Mouse (Mus musculus) heart, postnatal 4 days (tissue): ENCODE results near the gene Gm49333. TPM values are rescaled to one million over a fixed set of nuclear protein-coding genes. Genes with fewer than 3 reads are reported as not detected.
"Not testable (repeated sequence)": the region's sequence is repeated elsewhere in the genome, so short reads cannot be mapped to it uniquely, and the experiment has no call there.

Source experiments
- DNase-seq: peaks from one replicate; pipeline ENCODE4 v3.0.0; 2021
- total RNA-seq, 2 experiments: library from RNA; stranded (reverse); gene quantifications; 2 replicates each; pipeline ENCODE4 v1.2.3; 2021

The Gm49333 gene
- total RNA-seq, 2 experiments from 2014 or later = not detected

DNA sequence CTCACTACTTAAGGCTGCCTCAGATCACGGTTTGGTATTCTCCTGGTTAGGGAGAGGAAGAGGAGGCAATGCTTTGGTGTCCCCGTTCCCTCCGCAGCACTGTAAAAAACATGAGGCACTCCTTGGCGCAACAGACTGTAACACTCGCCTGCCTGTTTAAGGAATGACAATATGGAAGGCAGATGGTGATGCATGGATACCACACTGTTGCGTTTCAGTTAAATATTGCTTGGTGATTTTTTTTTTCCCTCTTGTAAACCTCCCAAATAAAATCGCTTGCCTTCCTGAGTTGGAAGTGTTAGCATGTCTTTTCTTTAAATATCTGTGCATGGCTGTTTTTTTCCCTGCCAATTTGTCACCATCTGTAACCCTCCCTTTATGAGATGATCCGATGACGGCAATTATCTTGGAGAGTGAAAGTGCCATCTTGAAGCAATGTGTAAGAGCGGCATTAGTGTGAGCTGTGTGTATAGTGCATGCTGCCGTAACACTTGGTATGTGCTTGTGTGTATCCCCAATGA lies 17.5 kb downstream of the Gm49333 start:
- DNase-seq = no peak

GRCm38 (mm10) chr16:20629731-20630634 lies 18.6 kb downstream of the Gm49333 start, which contains the start of gene Ece2:
TSS of gene Ece2 (plus strand) at chr16:20629828.
- DNase-seq = peak; percentile 25

GRCm38 (mm10) chr16:20637410-20637809 lies 26.0 kb downstream of the Gm49333 start:
- no peak for DNase-seq

- no peak for DNase-seq
Measured at GRCm38 (mm10) chr16:20638367-20638766, 27.0 kb downstream of the Gm49333 start.

DNA sequence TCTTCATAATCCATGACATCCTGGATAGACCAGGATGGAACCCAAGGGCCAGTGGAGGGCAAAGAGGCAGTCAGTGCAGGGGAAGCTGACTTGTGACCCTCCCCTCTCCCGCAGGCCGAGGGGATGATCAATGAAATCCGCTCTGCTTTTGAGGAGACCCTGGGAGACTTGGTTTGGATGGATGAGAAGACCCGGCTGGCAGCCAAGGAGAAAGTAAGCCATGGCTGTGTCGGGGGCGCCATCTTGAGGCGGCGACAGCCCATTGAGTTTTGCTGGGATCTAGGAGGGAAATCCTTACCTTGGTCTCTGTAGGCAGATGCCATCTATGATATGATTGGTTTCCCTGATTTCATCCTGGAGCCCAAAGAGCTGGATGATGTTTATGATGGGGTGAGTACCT lies 30.8 kb downstream of the Gm49333 start:
- DNase-seq = peak; percentile 82

DNA sequence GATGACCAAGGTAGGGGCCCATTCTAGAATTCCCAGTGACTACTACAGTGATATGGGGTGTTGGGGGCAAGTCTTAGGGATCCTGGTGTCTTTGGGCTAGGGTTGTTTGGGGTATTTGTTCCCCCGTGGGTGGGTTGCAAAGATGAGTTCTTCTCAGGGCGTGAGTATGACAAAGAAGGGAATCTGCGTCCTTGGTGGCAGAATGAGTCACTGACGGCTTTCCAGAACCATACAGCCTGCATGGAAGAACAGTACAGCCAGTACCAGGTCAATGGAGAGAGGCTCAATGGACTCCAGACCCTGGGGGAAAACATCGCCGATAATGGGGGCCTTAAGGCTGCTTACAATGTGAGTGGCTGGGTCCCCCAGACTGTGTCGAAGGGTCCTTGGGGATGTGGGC lies 32.5 kb downstream of the Gm49333 start:
- no peak for DNase-seq

DNA sequence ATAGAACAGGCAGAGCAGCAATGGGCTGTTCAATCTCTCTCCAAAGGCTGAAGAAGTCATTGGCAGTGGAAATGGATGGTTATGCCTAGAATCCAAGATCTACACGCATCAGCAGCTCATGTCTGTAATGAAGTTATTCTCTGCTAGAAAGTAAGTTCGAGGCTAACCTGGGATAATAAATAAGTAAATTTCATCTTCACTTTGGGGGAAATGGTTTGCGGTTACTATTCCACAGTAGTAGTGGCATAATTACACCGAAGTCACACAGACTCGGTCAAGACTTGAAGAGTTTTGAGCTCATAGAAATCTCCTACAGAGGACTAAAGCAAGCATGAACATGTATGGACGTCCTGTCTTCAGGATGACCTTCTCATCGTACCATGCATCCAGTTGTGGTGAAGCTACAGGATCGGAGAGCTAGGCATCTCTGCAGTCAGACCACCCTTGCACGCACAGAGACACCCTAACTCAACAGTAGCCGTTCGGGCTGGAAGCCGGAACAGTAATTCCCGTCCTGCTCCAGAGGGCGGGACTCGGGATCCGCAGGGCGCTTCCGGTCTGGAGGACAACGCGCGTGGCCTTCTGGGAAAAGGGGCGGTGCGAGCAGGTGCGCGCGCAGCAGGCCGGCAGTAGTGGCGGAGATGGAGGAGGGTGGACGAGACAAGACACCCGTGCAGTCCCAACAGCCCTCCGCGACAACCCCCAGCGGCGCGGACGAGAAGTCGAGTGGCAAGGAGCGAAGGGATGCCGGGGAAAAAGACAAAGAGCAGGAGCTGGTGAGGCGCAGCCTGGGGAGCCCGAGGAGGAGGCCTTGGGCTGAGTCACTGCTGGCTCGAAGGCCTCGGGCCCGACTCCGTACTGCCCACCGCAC lies 39.9 kb downstream of the Gm49333 start, which contains the start of gene Psmd2:
TSS of gene Psmd2 (plus strand) at position 577 of the 871 bp plus-strand sequence.
- DNase-seq = peak; percentile 98

GRCm38 (mm10) chr16:20651947-20652310 lies 40.5 kb downstream of the Gm49333 start:
- no peak for DNase-seq

DNA sequence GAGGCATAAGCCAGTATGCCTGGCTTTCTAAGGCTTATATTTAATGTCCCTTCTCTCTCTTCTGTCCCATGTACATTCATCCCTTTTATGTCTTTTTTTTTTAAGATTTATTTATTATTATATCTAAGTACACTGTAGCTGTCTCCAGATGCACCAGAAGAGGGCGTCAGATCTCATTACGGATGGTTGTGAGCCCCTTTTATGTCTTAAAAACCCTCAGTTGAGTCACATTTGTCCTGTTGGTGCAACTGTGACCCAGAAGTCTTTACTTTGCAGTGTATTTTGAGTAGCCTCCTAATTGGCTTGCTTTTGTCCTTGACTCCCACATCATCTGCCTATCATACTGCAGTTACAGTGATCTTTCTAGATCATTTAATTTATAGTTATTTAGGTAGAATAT lies 41.9 kb downstream of the Gm49333 start:
- no peak for DNase-seq

DNA sequence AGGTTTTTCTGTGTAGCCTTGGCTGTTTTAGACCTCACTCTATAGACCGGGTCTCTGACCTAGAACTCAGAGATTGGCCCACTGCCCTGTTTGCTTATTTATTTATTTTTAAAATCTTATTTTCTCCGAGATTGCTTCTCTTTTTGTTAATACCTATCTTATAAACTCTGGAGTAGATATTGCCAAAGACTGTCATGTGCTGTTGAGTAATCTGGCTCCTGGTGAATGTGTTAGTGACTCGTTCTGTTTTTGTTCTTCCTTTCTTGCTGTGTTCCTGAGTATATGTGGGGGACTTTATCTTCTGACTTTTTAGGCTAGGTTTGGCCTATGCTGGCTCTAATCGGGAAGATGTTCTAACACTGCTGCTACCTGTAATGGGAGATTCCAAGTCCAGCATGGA lies 46.3 kb downstream of the Gm49333 start:
- no peak for DNase-seq

GRCm38 (mm10) chr16:20668013-20668412 lies 56.6 kb downstream of the Gm49333 start, which contains the start of gene Eif4g1:
TSS of gene Eif4g1 (plus strand) at chr16:20668313.
- not testable (repeated sequence) for DNase-seq

DNA sequence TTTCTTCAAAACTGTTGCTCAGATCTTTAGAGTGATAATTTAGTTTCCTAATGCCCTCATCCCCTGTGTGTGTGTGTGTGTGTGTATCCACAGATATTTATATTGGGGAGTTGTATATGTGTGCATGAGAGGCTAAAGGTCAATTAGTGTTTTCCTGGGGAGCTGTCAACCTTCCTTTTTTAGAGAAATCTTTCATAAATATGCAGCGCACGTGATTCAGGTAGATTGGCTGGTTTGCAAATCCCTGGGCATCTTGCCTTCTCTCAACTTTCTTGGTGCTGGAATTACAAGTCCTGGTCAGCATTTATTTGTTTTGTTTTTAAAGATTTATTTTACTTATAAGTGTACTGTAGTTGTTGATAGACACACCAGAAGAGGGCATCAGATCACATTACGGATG lies 58.9 kb downstream of the Gm49333 start:
- DNase-seq = no peak

- DNase-seq = no peak
Measured at GRCm38 (mm10) chr16:20671886-20672285, 60.5 kb downstream of the Gm49333 start.

- DNase-seq = peak; percentile 97
Measured at GRCm38 (mm10) chr16:20672500-20672902, 61.1 kb downstream of the Gm49333 start.

GRCm38 (mm10) chr16:20672965-20673705 lies 61.7 kb downstream of the Gm49333 start:
- peak; percentile 81 for DNase-seq

DNA sequence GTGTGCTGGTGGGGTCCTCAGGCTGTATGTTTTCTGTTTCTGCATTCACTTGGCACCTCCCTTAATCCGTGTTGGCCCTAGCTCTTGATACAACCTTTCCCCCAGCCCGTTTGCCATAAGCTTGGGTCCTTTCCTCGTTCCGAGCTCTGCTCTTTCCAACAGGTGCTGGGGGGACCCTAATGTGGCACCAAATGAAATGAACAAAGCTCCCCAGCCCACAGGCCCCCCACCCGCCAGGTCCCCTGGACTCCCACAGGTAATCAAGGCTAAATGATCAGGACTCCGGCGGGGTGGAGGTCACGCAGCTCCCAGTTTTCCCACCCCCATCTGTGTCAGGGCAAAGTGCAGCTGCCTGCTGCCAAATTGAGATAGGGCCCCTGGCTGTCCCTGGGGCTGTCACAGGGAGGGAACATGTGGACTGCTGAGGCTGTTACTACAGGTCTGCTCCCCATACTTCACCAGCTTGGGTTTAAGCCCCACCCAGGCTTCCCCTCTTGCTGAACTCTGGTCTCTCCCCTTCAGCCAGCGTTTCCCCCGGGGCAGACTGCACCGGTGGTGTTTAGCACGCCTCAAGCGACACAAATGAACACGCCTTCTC lies 62.4 kb downstream of the Gm49333 start:
- peak; percentile 38 for DNase-seq

GRCm38 (mm10) chr16:20675213-20675612 lies 63.8 kb downstream of the Gm49333 start:
- DNase-seq = no peak

- DNase-seq = no peak
Measured at GRCm38 (mm10) chr16:20676702-20677101, 65.3 kb downstream of the Gm49333 start.

DNA sequence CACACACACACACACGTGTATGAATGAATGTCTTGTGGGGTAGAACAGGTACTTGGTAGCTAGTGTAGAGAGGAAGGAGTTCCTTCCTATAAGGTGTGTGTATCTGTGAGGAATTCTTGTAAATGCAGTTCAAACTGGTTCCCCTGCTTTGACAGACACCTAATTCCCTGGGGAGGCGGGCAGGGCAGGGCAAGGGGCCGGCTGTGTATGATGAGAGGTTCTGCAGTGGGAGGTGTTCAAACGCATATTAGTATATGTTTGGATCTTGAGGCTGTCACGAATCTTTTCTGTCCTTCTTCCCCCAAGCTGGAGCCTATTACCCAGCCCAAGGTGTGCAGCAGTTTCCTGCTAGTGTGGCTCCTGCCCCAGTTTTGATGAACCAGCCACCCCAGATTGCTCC lies 66.0 kb downstream of the Gm49333 start:
- DNase-seq = no peak

DNA sequence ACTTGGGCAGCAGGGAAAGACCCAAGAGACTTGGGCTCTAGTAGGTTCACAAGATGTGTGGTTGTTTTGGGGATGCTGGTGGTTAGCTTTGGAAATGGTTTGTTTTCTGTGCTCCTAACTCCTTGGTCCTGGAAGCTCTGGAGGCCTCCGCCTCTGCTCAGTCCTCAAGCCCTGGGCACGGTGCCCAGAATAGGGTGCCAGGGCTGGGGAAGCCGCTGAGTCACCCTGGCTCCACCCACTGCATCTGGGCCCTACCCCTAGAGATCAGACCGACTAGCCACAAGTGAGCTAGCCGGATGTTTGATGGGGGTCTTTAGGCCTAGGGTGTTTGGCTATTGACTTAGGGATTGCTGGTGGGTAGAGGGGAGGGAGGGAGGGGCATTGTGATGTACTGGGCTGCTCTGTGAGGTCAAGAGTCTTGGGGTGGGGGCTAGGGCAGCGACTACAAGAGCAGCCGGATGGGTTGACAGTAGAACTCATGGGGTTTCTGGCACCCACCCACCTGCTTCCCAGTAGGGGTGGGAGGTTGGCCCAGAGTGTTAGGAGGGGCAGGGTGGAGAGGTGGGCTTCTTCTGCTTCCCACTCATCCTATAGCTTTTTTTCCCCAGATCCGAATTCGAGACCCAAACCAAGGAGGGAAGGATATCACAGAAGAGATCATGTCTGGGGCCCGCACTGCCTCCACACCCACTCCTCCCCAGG lies 66.7 kb downstream of the Gm49333 start:
- DNase-seq = peak; percentile 90

GRCm38 (mm10) chr16:20690774-20691173 lies 79.4 kb downstream of the Gm49333 start:
- no peak for DNase-seq
